Mouse (Mus musculus): ENCODE measurements around the gene Ankrd54.
A peak's percentile ranks its signal among the peaks of the same experiment; 100 is the strongest.

The Ankrd54 gene

GRCm38 (mm10) chr15:79074913-79075532 lies 12.3 kb upstream of the Ankrd54 start, which contains the start of gene Eif3l:
Gene Eif3l, plus strand, starts transcription at chr15:79075179.
- DNase-seq, result peak; percentile 85 to 89

GRCm38 (mm10) chr15:79074446-79074845 lies 11.8 kb upstream of the Ankrd54 start:
- no peak for DNase-seq

- no peak for DNase-seq
These were observed 11.1 kb upstream of the Ankrd54 start for GRCm38 (mm10) chr15:79073752-79074151.

GRCm38 (mm10) chr15:79071117-79072039 lies 8.7 kb upstream of the Ankrd54 start:
- peak; percentile 58 to 60 for DNase-seq

GRCm38 (mm10) chr15:79068416-79068815 lies 5.7 kb upstream of the Ankrd54 start:
- DNase-seq, result no peak

- DNase-seq, result no peak
These were observed 4.9 kb upstream of the Ankrd54 start for GRCm38 (mm10) chr15:79067631-79068030.

GRCm38 (mm10) chr15:79066276-79066675 lies 3.6 kb upstream of the Ankrd54 start:
- DNase-seq, result no peak

- no peak for DNase-seq
These were observed 2.5 kb upstream of the Ankrd54 start for GRCm38 (mm10) chr15:79065086-79065770.

GRCm38 (mm10) chr15:79063160-79063740 lies 557 bp upstream of the Ankrd54 start:
- DNase-seq, result no peak

GRCm38 (mm10) chr15:79060887-79061565 lies 1.7 kb downstream of the Ankrd54 start:
- DNase-seq, result no peak

- no peak for DNase-seq
These were observed 4.8 kb downstream of the Ankrd54 start for GRCm38 (mm10) chr15:79057850-79058249.

GRCm38 (mm10) chr15:79056601-79057000 lies 6.1 kb downstream of the Ankrd54 start:
- no peak for DNase-seq

GRCm38 (mm10) chr15:79052366-79052765 lies 10.3 kb downstream of the Ankrd54 start:
- no peak for DNase-seq

- DNase-seq, result no peak
These were observed 11.0 kb downstream of the Ankrd54 start for GRCm38 (mm10) chr15:79051461-79052360.

- DNase-seq, result no peak
These were observed 11.7 kb downstream of the Ankrd54 start for GRCm38 (mm10) chr15:79050964-79051363.

GRCm38 (mm10) chr15:79050160-79050845 lies 12.4 kb downstream of the Ankrd54 start:
- no peak for DNase-seq

- DNase-seq, result peak in 1 of 2 experiments; percentile 49
These were observed 14.5 kb downstream of the Ankrd54 start for GRCm38 (mm10) chr15:79048186-79048585.

GRCm38 (mm10) chr15:79044837-79045236 lies 17.9 kb downstream of the Ankrd54 start:
- no peak for DNase-seq

GRCm38 (mm10) chr15:79042721-79043491 lies 19.8 kb downstream of the Ankrd54 start:
- peak; percentile 56 to 58 for DNase-seq

- no peak for DNase-seq
These were observed 21.1 kb downstream of the Ankrd54 start, which contains the start of gene Galr3 for GRCm38 (mm10) chr15:79041585-79041984. Gene Galr3, plus strand, starts transcription at chr15:79041885.
